Mouse (Mus musculus): ENCODE measurements at regions not wholly inside any gene's neighbourhood (a gene's known extent, or its start where the extent isn't known, plus 50 kb on each side); places are given as distances from the start of the nearest gene placed in this dataset.

DNA sequence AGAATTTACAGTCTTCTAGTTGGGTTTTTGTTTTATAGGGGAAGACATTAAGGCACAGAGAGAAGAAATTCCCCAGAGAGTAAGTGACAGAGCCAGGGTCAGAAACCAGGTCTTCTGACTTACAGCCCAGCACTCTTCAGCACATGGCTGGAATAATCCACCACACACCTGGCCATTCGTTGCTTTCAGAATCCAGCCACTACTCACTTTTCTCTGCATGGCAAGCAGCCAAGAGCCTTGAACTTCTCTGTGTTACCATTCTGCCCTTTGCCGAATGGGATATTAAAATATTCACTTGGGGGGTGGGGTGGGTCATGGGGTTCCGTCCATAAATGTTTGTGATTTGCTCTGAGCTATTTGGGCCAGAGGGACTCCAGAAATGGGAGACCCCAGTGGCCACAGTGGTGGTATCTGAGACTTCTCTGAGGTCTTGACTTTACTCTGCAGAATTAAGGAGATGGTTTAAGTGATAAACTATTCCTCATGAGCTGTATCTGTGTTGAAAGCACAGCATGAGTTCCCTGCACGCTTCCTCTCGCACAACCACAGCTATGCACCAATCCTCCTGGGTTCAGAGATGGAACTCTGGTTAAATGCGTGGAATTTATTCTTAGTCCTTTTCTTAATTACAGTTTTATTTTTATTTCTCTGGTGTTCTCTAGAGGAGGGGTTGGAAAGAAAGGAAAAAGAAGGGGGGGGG lies 488.9 kb upstream of the Tnc start:
- H3K4me1 ChIP-seq, result no peaks in the 10 kb centered on the region
- H3K27ac ChIP-seq, result no peak overlapping the region
- H3K9me3 ChIP-seq (replicated peaks), result no peaks in the 10 kb centered on the region
- no peaks in the 10 kb centered on the region for H3K36me3 ChIP-seq
- no peak for ATAC-seq
- H3K27me3 ChIP-seq (replicated peaks), result no peaks in the 10 kb centered on the region
- no peak overlapping the region for H3K4me3 ChIP-seq
- WGBS (ENCODE audit: insufficient replicate concordance), result 65% methylated on average over 6 of the region's 6 CpGs
- no peak overlapping the region for H3K4me2 ChIP-seq
- H3K9ac ChIP-seq, result no peak overlapping the region

DNA sequence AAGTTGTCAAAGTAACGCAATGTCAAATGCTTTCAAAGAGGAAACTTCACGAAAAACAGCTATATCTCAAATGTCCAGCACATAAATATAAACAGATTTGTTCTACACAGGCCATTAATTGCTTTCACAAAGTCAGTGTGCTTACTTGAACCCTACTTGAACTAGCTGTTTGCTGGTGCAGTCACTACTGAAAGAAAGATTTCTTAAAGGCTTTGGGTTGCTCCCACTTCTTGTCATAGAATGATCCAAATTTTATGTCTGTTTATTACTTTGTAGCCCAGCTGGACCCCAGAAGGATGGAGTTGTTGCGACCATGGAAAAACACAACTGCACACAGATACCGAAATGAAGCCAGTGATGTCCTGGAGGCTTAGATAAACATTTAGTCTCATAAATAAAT lies 491.2 kb upstream of the Tnc start:
- H3K27me3 ChIP-seq (replicated peaks), result no peaks in the 10 kb centered on the region
- H3K4me1 ChIP-seq, result no peaks in the 10 kb centered on the region
- no peak overlapping the region for H3K4me3 ChIP-seq
- H3K9me3 ChIP-seq (replicated peaks), result no peaks in the 10 kb centered on the region
- no peak overlapping the region for H3K4me2 ChIP-seq
- ATAC-seq, result no peak
- no peak overlapping the region for H3K9ac ChIP-seq
- no peaks in the 10 kb centered on the region for H3K36me3 ChIP-seq
- WGBS (ENCODE audit: insufficient replicate concordance), result 65% methylated on average over 4 of the region's 4 CpGs
- no peak overlapping the region for H3K27ac ChIP-seq

DNA sequence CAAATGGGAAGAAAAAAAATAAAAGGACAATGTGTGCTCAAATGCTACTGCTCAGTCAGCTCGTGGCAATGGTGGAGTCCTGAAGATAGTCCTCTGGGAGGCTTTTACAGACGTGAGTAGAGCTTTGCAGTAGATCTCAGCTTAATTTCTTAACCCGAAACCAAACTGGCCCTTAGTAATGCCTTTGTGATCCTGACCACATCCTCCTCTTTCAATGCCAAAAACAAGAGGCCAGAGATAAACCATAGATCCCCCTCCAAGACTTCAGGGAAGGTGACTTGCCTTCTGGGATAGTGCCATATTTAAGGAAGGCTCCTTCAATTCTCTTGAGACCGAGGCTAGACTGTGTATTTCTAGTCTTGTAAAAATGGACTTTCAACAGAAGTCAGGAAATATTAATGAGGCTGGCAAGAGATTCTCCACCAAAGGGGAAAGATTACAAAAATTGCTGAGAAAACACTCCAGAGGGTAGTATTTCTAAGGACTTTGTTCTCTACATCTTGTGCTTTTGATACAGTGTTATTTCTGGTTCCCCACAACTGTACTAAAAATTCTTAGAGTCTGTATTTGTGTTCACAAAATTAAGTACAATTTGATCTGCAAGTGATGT lies 497.9 kb upstream of the Tnc start:
- no peak overlapping the region for H3K27ac ChIP-seq
- 51% methylated on average over 4 of the region's 4 CpGs for WGBS (ENCODE audit: insufficient replicate concordance)
- no peak overlapping the region for H3K4me2 ChIP-seq

DNA sequence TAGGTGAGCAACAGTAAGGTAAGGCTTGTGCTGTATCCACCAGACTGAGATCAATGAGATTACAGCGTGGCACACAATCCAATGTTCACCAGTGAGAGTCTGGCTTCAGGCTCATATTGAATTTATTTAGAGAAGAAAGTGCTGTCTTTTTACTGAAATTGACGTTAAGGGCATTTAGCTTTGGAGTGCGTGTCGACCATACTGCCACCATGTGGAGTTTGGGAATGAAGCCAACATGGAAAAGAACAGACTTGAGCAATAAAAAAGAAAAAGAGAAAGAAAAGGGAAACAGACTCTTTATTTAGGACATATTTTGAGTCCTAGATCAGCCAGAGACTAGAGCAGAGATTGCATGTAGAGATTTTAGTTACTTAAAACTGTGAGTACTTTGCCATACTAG lies 499.6 kb upstream of the Tnc start:
- H3K4me2 ChIP-seq, result no peak overlapping the region
- ATAC-seq, result no peak
- H3K9ac ChIP-seq, result no peak overlapping the region
- H3K4me3 ChIP-seq, result no peak overlapping the region
- H3K36me3 ChIP-seq, result no peaks in the 10 kb centered on the region
- WGBS (ENCODE audit: insufficient replicate concordance), result 60% methylated on average over 4 of the region's 4 CpGs
- no peaks in the 10 kb centered on the region for H3K9me3 ChIP-seq (replicated peaks)
- H3K27ac ChIP-seq, result no peak overlapping the region
- H3K27me3 ChIP-seq (replicated peaks), result no peaks in the 10 kb centered on the region
- no peaks in the 10 kb centered on the region for H3K4me1 ChIP-seq

More for the DNA sequence above, 497.9 kb upstream of the Tnc start:
- Histone ChIP-seq H3K9ac (no peak overlapping the region), H3K4me3 (no peak overlapping the region), H3K36me3 (no peaks in the 10 kb centered on the region), H3K9me3 (replicated peaks) (no peaks in the 10 kb centered on the region), H3K4me1 (no peaks in the 10 kb centered on the region), H3K27me3 (replicated peaks) (no peaks in the 10 kb centered on the region)
- ATAC-seq, result no peak

DNA sequence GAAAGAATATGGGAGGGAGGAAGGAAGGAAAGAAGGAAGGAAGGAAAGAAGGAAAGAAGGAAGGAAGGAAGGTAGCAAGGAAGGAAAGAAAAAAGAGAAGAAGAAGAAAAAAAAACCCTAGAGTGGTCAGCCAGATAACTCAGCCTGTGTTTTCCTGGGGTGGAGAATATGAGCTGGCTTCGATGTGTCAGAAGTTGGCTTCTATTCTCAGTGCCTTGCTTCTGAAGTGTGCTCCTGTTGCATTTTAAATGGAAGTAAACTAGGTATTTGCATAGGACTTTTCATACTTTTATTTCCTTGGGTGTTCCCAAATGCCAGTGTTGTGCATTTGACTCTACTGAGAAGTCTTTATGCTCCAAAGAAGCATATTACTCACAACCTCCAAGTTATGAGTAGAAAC lies 515.7 kb upstream of the Tnc start:
- 52% methylated on average over 1 of the region's 1 CpGs for WGBS (ENCODE audit: insufficient replicate concordance)
- no peaks in the 10 kb centered on the region for H3K36me3 ChIP-seq
- no peak overlapping the region for H3K9ac ChIP-seq
- no peak overlapping the region for H3K4me2 ChIP-seq
- H3K9me3 ChIP-seq (replicated peaks), result no peaks in the 10 kb centered on the region
- H3K27ac ChIP-seq, result no peak overlapping the region
- H3K4me3 ChIP-seq, result no peak overlapping the region
- no peaks in the 10 kb centered on the region for H3K27me3 ChIP-seq (replicated peaks)
- ATAC-seq, result no peak
- H3K4me1 ChIP-seq, result no peaks in the 10 kb centered on the region

DNA sequence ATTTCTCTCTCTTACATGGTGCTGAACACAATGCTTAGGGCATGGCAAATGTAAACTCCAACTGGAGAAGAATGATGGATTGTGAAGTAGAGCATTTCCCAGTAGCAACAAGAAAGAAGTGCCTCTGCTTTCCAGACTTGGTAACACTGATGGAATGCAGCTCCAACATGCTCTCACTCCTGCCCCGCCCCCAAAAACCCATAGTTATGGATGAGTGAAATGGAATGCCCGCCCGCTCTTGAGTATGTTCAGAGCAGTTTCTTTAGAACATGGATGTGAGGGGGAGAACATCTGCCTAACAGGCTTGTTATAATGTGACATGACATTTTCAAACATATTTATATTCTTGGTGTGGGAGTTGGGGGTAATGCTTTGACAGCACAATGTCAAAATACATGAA lies 517.2 kb upstream of the Tnc start:
- Histone ChIP-seq H3K36me3 (no peaks in the 10 kb centered on the region), H3K9ac (no peak overlapping the region), H3K4me1 (no peaks in the 10 kb centered on the region), H3K27me3 (replicated peaks) (no peaks in the 10 kb centered on the region), H3K4me3 (no peak overlapping the region), H3K9me3 (replicated peaks) (no peaks in the 10 kb centered on the region), H3K27ac (no peak overlapping the region), H3K4me2 (no peak overlapping the region)
- ATAC-seq, result no peak
- WGBS (ENCODE audit: insufficient replicate concordance), result 61% methylated on average over 3 of the region's 3 CpGs

DNA sequence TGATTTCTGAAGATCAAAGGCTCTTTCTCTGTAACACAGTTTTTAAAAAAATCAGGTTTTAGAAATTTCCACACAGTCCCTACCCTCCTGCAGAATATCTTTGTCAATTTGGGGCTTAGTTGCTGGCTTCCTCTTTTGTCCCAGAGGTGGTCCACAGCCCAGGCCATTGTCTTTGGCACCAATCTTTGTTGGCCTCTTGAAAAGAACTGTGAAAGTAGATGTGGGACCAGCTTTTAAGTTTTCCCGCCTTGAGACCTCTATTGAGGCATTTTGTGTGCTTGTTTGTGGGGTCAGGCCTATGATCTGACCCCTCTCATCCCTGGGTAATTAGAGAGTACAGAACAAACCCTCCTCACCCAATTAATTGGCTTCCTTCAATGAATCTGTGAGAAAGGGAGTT lies 523.9 kb upstream of the Tnc start:
- Histone ChIP-seq H3K4me1 (no peaks in the 10 kb centered on the region), H3K9me3 (replicated peaks) (no peaks in the 10 kb centered on the region), H3K9ac (no peak overlapping the region), H3K4me2 (no peak overlapping the region), H3K36me3 (no peaks in the 10 kb centered on the region), H3K27me3 (replicated peaks) (no peaks in the 10 kb centered on the region), H3K4me3 (no peak overlapping the region), H3K27ac (no peak overlapping the region)
- ATAC-seq, result no peak
- 19% methylated on average over 1 of the region's 1 CpGs for WGBS (ENCODE audit: insufficient replicate concordance)

DNA sequence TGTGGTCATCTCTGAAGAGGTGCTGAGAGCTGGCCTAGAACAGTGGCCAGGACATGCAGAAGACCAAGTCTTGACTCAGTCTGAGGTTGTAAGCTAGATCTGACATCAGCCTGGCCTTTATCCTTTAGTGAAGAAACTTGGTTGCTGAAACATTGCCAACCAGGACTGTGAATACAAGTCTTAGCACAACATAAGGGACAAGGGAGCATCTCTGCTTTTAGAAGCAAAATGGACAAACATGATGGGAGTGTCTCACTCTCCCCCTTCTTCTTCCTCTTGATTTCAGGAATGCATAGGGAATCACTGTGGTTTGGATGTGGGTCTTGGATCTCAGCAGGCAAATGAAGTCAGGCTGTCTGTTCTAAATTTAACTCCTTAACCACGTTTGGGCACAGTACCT lies 529.1 kb upstream of the Tnc start:
- Histone ChIP-seq H3K36me3 (no peaks in the 10 kb centered on the region), H3K4me1 (no peaks in the 10 kb centered on the region), H3K9ac (no peak overlapping the region), H3K4me3 (no peak overlapping the region), H3K27ac (no peak overlapping the region), H3K9me3 (replicated peaks) (no peaks in the 10 kb centered on the region), H3K4me2 (no peak overlapping the region), H3K27me3 (replicated peaks) (no peaks in the 10 kb centered on the region)
- 41% methylated on average over 1 of the region's 1 CpGs for WGBS (ENCODE audit: insufficient replicate concordance)
- ATAC-seq, result no peak

DNA sequence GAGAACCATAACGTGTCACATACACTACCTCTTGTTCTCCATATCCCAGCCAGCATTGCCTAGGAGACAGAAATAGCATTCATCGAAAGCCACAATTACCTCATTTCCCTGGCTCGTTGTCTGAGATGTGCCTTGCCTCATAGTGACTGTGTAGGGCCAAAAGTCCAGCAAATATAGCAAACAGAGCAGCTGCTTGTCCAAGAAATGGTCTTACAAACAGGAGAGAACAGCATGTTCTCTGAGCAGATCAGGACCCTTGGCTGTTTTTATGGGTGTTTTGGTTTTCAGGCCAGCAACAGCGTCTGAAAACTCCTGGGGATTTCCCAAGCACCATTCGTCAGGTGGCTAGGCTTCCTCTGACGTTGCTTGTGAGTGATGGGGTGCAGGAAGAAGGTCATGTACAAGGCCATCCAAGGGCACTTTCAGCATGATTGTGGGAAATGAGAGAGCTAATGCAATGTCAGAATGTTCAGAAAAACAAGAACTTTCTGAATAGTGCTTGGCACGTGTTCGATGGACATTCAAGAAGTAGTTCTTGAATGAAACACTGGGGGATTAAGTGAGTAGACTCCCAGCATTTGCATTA lies 528.9 kb upstream of the Pappa start:
- H3K4me3 ChIP-seq, result no peak overlapping the region
- H3K9ac ChIP-seq, result no peak overlapping the region
- no peaks in the 10 kb centered on the region for H3K36me3 ChIP-seq
- H3K4me1 ChIP-seq, result no peaks in the 10 kb centered on the region
- H3K9me3 ChIP-seq (replicated peaks), result no peaks in the 10 kb centered on the region
- H3K4me2 ChIP-seq, result no peak overlapping the region
- ATAC-seq, result no peak
- H3K27me3 ChIP-seq (replicated peaks), result no peaks in the 10 kb centered on the region
- H3K27ac ChIP-seq, result no peak overlapping the region
- 56% methylated on average over 8 of the region's 8 CpGs for WGBS (ENCODE audit: insufficient replicate concordance)

DNA sequence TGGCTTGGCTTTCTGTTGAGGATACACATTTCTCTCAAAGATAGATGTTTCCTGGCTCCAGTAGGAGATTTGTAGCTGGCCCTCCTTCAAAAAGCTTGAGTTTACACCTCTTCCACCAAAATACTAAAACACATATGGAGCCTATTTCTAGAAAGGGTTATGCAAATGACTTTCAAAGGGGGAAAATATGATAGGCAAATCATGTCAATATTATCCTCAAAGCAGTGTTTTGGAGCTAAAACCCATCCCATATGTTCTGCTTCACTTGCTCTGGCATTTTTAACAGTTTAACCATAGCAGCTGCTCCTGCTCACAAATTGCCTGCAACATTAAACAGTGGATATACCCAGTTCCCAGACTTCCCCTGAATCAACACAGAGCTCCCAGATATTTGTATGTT lies 525.5 kb upstream of the Pappa start:
- Histone ChIP-seq H3K27ac (no peak overlapping the region), H3K4me2 (no peak overlapping the region), H3K27me3 (replicated peaks) (no peaks in the 10 kb centered on the region), H3K9me3 (replicated peaks) (no peaks in the 10 kb centered on the region), H3K9ac (no peak overlapping the region), H3K4me1 (no peaks in the 10 kb centered on the region), H3K36me3 (no peaks in the 10 kb centered on the region), H3K4me3 (no peak overlapping the region)
- no peak for ATAC-seq

DNA sequence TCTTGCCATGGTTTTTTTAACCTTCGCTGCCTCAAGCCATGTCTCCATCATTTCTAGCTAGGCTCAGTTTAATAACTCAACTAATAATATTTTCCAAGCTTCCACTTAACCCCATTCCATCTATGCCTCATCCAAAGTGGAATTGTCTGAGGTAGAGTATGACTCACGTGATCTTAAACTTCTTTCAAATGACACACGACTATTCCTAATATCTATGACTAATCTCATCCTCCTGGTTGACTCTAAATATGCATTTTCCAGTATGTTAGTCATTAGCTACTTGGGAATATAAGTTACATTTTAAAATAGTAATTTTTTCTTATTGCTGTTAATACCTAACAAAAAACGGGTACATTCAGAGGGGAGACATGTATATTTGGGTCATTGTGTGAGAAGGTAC lies 524.8 kb upstream of the Pappa start:
- Histone ChIP-seq H3K4me3 (no peak overlapping the region), H3K36me3 (no peaks in the 10 kb centered on the region), H3K4me2 (no peak overlapping the region), H3K27me3 (replicated peaks) (no peaks in the 10 kb centered on the region), H3K9ac (no peak overlapping the region), H3K27ac (no peak overlapping the region), H3K9me3 (replicated peaks) (no peaks in the 10 kb centered on the region), H3K4me1 (no peaks in the 10 kb centered on the region)
- ATAC-seq, result no peak
- 73% methylated on average over 4 of the region's 4 CpGs for WGBS (ENCODE audit: insufficient replicate concordance)

DNA sequence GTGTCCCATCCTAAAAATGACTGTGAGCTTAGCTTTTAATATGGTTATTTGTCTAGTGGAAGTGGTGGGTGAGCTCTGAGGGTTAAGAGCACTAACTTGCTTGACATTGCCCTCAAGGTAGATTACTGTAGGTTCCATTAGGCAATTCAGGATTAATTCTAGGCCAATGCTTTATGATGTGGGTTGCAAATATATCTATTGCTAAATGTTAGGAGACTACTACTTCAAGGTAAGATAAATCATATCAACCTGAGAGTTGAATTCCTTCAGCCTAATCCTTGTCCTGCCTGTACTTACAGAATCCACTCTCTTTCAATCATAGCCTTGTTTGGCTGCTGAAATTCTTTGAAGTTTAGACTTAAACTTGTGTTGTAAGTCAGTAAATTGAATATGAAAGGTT lies 501.2 kb upstream of the Pappa start:
- Histone ChIP-seq H3K27me3 (replicated peaks) (no peaks in the 10 kb centered on the region), H3K4me2 (no peak overlapping the region), H3K9me3 (replicated peaks) (no peaks in the 10 kb centered on the region), H3K4me3 (no peak overlapping the region), H3K36me3 (no peaks in the 10 kb centered on the region), H3K27ac (no peak overlapping the region), H3K4me1 (no peaks in the 10 kb centered on the region), H3K9ac (no peak overlapping the region)
- no peak for ATAC-seq

DNA sequence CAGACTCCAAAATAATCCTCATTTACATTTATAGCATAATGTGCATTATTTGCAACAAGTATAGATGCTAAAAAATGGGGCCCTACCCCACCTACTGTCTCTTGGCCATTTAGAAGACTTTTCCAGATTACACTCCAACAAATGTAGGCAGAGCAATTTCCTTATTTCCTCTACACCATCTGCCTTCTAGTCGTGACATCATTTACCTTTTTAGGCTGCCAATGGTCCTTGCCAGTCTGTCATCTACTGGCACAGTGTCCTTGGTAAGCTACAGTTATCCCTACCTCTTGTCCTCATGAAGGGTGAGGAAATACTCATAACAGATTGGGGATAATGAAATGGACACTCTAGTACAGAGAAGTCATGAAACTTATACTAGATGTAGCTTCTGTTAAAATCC lies 491.8 kb upstream of the Pappa start:
- H3K27me3 ChIP-seq (replicated peaks), result no peaks in the 10 kb centered on the region
- no peak overlapping the region for H3K4me3 ChIP-seq
- H3K9me3 ChIP-seq (replicated peaks), result no peaks in the 10 kb centered on the region
- no peaks in the 10 kb centered on the region for H3K4me1 ChIP-seq
- WGBS (ENCODE audit: insufficient replicate concordance), result 31% methylated on average over 1 of the region's 1 CpGs
- no peak overlapping the region for H3K9ac ChIP-seq
- H3K36me3 ChIP-seq, result no peaks in the 10 kb centered on the region
- ATAC-seq, result no peak
- no peak overlapping the region for H3K4me2 ChIP-seq
- no peak overlapping the region for H3K27ac ChIP-seq

Measured in liver, embryonic 12.5 days (tissue).